Mouse (Mus musculus): ENCODE results near the gene Coro6. TPM values are rescaled to one million over a fixed set of nuclear protein-coding genes. Genes with fewer than 3 reads are reported as not detected.

The Coro6 gene
- polyA plus RNA-seq, 1 experiment = 50.6 TPM

- Histone ChIP-seq H3K27me3 (ENCODE audit: control insufficient read depth, insufficient read depth, insufficient read length) (no peaks in the 10 kb centered on the region), H3K79me2 (ENCODE audit: control insufficient read depth, insufficient read depth) (no peaks in the 10 kb centered on the region), H3K4me3 (no peak overlapping the region), H3K36me3 (ENCODE audit: control insufficient read depth, insufficient read depth) (peaks cover 3% of the 10 kb centered on the region), H3ac (ENCODE audit: control insufficient read depth, insufficient read length) (no peak overlapping the region), H3K4me2 (ENCODE audit: low read depth) (no peak overlapping the region)
- peak; percentile 14 for TF ChIP-seq POLR2AphosphoS2 (IDR thresholded peaks at IDR 0.05; ENCODE audit: insufficient read length, low read depth)
- TF ChIP-seq E2F4 (IDR thresholded peaks at IDR 0.05; ENCODE audit: insufficient read depth) = no peak
Measured at GRCm38 (mm10) chr11:77467157-77467556, 4.9 kb downstream of the Coro6 start.

GRCm38 (mm10) chr11:77467784-77468183, 5.6 kb downstream of the Coro6 start:
- Histone ChIP-seq H3K79me2 (ENCODE audit: control insufficient read depth, insufficient read depth) (no peaks in the 10 kb centered on the region), H3K4me3 (no peak overlapping the region), H3K4me2 (ENCODE audit: low read depth) (no peak overlapping the region), H3K36me3 (ENCODE audit: control insufficient read depth, insufficient read depth) (peaks cover 4% of the 10 kb centered on the region), H3ac (ENCODE audit: control insufficient read depth, insufficient read length) (no peak overlapping the region), H3K27me3 (ENCODE audit: control insufficient read depth, insufficient read depth, insufficient read length) (no peaks in the 10 kb centered on the region)
- TF ChIP-seq POLR2AphosphoS2 (IDR thresholded peaks at IDR 0.05; ENCODE audit: insufficient read length, low read depth) = peak; percentile 13
- no peak for TF ChIP-seq REST (IDR thresholded peaks at IDR 0.05; ENCODE audit: insufficient read depth, insufficient read length)

GRCm38 (mm10) chr11:77468397-77468796, 6.2 kb downstream of the Coro6 start:
- Histone ChIP-seq H3K36me3 (ENCODE audit: control insufficient read depth, insufficient read depth) (peaks cover 4% of the 10 kb centered on the region), H3K27me3 (ENCODE audit: control insufficient read depth, insufficient read depth, insufficient read length) (no peaks in the 10 kb centered on the region), H3ac (ENCODE audit: control insufficient read depth, insufficient read length) (no peak overlapping the region), H3K4me2 (ENCODE audit: low read depth) (no peak overlapping the region), H3K79me2 (ENCODE audit: control insufficient read depth, insufficient read depth) (no peaks in the 10 kb centered on the region), H3K4me3 (no peak overlapping the region)
- TF ChIP-seq E2F4 (IDR thresholded peaks at IDR 0.05; ENCODE audit: insufficient read depth) (no peak), POLR2AphosphoS2 (IDR thresholded peaks at IDR 0.05; ENCODE audit: insufficient read length, low read depth) (no peak), MYOD1 (IDR thresholded peaks at IDR 0.05; ENCODE audit: control insufficient read depth in 1 of 3, insufficient read length in 2 of 3, low read depth in 2 of 3) (no peak), TCF3 (IDR thresholded peaks at IDR 0.05; ENCODE audit: insufficient read length, low read depth) (no peak), SRF (IDR thresholded peaks at IDR 0.05; ENCODE audit: control insufficient read depth, insufficient read length, low read depth) (no peak), CEBPB (IDR thresholded peaks at IDR 0.05; ENCODE audit: insufficient read depth, poor library complexity, severe bottlenecking) (no peak), MYOG (IDR thresholded peaks at IDR 0.05; ENCODE audit: control insufficient read depth in 1 of 3, insufficient read depth in 1 of 3, insufficient read length in 2 of 3, low read depth in 2 of 3) (no peak), POLR2A (IDR thresholded peaks at IDR 0.05; ENCODE audit: insufficient read length, low read depth) (no peak), REST (IDR thresholded peaks at IDR 0.05; ENCODE audit: insufficient read depth, insufficient read length) (no peak), MAX (IDR thresholded peaks at IDR 0.05; ENCODE audit: low read depth) (no peak), USF1 (IDR thresholded peaks at IDR 0.05; ENCODE audit: low read depth) (no peak), TCF12 (IDR thresholded peaks at IDR 0.05; ENCODE audit: insufficient read depth, poor library complexity, severe bottlenecking) (no peak)

GRCm38 (mm10) chr11:77471407-77471806, 9.2 kb downstream of the Coro6 start:
- Histone ChIP-seq H3K4me2 (ENCODE audit: low read depth) (no peak overlapping the region), H3K36me3 (ENCODE audit: control insufficient read depth, insufficient read depth) (peaks cover 4% of the 10 kb centered on the region), H3K4me3 (no peak overlapping the region), H3ac (ENCODE audit: control insufficient read depth, insufficient read length) (no peak overlapping the region), H3K27me3 (ENCODE audit: control insufficient read depth, insufficient read depth, insufficient read length) (no peaks in the 10 kb centered on the region), H3K79me2 (ENCODE audit: control insufficient read depth, insufficient read depth) (no peaks in the 10 kb centered on the region)
- TF ChIP-seq TCF3 (IDR thresholded peaks at IDR 0.05; ENCODE audit: insufficient read length, low read depth) (no peak), CEBPB (IDR thresholded peaks at IDR 0.05; ENCODE audit: insufficient read depth, poor library complexity, severe bottlenecking) (no peak), MYOD1 (IDR thresholded peaks at IDR 0.05; ENCODE audit: control insufficient read depth in 1 of 3, insufficient read length in 2 of 3, low read depth in 2 of 3) (no peak), MYOG (IDR thresholded peaks at IDR 0.05; ENCODE audit: control insufficient read depth in 1 of 3, insufficient read depth in 1 of 3, insufficient read length in 2 of 3, low read depth in 2 of 3) (no peak), POLR2AphosphoS2 (IDR thresholded peaks at IDR 0.05; ENCODE audit: insufficient read length, low read depth) (no peak), REST (IDR thresholded peaks at IDR 0.05; ENCODE audit: insufficient read depth, insufficient read length) (no peak), MAX (IDR thresholded peaks at IDR 0.05; ENCODE audit: low read depth) (no peak), E2F4 (IDR thresholded peaks at IDR 0.05; ENCODE audit: insufficient read depth) (no peak), USF1 (IDR thresholded peaks at IDR 0.05; ENCODE audit: low read depth) (no peak)

- peaks cover 4% of the 10 kb centered on the region for H3K36me3 ChIP-seq (ENCODE audit: control insufficient read depth, insufficient read depth)
- no peaks in the 10 kb centered on the region for H3K27me3 ChIP-seq (ENCODE audit: control insufficient read depth, insufficient read depth, insufficient read length)
- no peak overlapping the region for H3K4me2 ChIP-seq (ENCODE audit: low read depth)
- TF ChIP-seq TCF12 (IDR thresholded peaks at IDR 0.05; ENCODE audit: insufficient read depth, poor library complexity, severe bottlenecking) (no peak), MYOD1 (IDR thresholded peaks at IDR 0.05; ENCODE audit: control insufficient read depth in 1 of 3, insufficient read length in 2 of 3, low read depth in 2 of 3) (no peak), POLR2A (IDR thresholded peaks at IDR 0.05; ENCODE audit: insufficient read length, low read depth) (no peak), MYOG (IDR thresholded peaks at IDR 0.05; ENCODE audit: control insufficient read depth in 1 of 3, insufficient read depth in 1 of 3, insufficient read length in 2 of 3, low read depth in 2 of 3) (no peak), TCF3 (IDR thresholded peaks at IDR 0.05; ENCODE audit: insufficient read length, low read depth) (no peak), REST (IDR thresholded peaks at IDR 0.05; ENCODE audit: insufficient read depth, insufficient read length) (no peak), E2F4 (IDR thresholded peaks at IDR 0.05; ENCODE audit: insufficient read depth) (no peak), CEBPB (IDR thresholded peaks at IDR 0.05; ENCODE audit: insufficient read depth, poor library complexity, severe bottlenecking) (no peak), SRF (IDR thresholded peaks at IDR 0.05; ENCODE audit: control insufficient read depth, insufficient read length, low read depth) (no peak), MAX (IDR thresholded peaks at IDR 0.05; ENCODE audit: low read depth) (no peak), POLR2AphosphoS2 (IDR thresholded peaks at IDR 0.05; ENCODE audit: insufficient read length, low read depth) (no peak), USF1 (IDR thresholded peaks at IDR 0.05; ENCODE audit: low read depth) (no peak)
- no peaks in the 10 kb centered on the region for H3K79me2 ChIP-seq (ENCODE audit: control insufficient read depth, insufficient read depth)
- H3K4me3 ChIP-seq = no peak overlapping the region
- H3ac ChIP-seq (ENCODE audit: control insufficient read depth, insufficient read length) = no peak overlapping the region
Measured at GRCm38 (mm10) chr11:77472775-77473174, 10.6 kb downstream of the Coro6 start.
